Mouse (Mus musculus) neural tube, embryonic 15.5 days (tissue): Measurements from ENCODE around the gene Egfem1. TPM values are rescaled to one million over a fixed set of nuclear protein-coding genes. Genes with fewer than 3 reads are reported as not detected.

Experiments used
- ATAC-seq: fragments of 200-750 bp; cut with Nextera tagmentation; 2 replicates; pipeline ENCODE4 v1.8.0; 2017; ENCODE audit warnings: mild to moderate bottlenecking, moderate TSS enrichment, moderate library complexity; ENCODE audit not compliant: low FRiP score
- H3K27ac ChIP-seq: fragments of 300-500 bp; sonication (generic); replicated peaks from 2 replicates; pipeline ENCODE4 v1.5.1; 2015; ENCODE audit warnings: mild to moderate bottlenecking, inconsistent platforms
- H3K27me3 ChIP-seq: fragments of 300-500 bp; sonication (generic); replicated peaks from 2 replicates; pipeline ENCODE4 v1.6.1; 2015; ENCODE audit warnings: inconsistent platforms
- H3K36me3 ChIP-seq: fragments of 300-500 bp; sonication (generic); 2 replicates; pipeline ENCODE4 v1.6.1; 2015; ENCODE audit warnings: inconsistent platforms
- H3K4me1 ChIP-seq: fragments of 300-500 bp; sonication (generic); 2 replicates; pipeline ENCODE4 v1.6.1; 2015; ENCODE audit warnings: inconsistent platforms
- H3K4me2 ChIP-seq: fragments of 300-500 bp; sonication (generic); 2 replicates; pipeline ENCODE4 v1.6.1; 2015; ENCODE audit warnings: inconsistent platforms, mild to moderate bottlenecking, moderate library complexity
- H3K4me3 ChIP-seq: fragments of 300-500 bp; sonication (generic); replicated peaks from 2 replicates; pipeline ENCODE4 v1.5.1; 2015; ENCODE audit warnings: mild to moderate bottlenecking, inconsistent platforms
- H3K9ac ChIP-seq: fragments of 300-500 bp; sonication (generic); replicated peaks from 2 replicates; pipeline ENCODE4 v1.6.1; 2015; ENCODE audit warnings: mild to moderate bottlenecking, inconsistent platforms
- H3K9me3 ChIP-seq: fragments of 300-500 bp; sonication (generic); replicated peaks from 2 replicates; pipeline ENCODE4 v1.6.1; 2016; ENCODE audit warnings: inconsistent platforms
- WGBS: fragments of 180-500 bp; shearing (Covaris S2); methylation state at CpG from one replicate; pipeline ENCODE4 v1.1.7; 2015; ENCODE audit warnings: mixed read lengths; 5-methylcytosine and 5-hydroxymethylcytosine counted together
- polyA plus RNA-seq: library from polyadenylated mRNA; unstranded; fragments of >200 nt; fragmentation: Nextera tagmentation; extraction: Ambion mirVana; gene quantifications from 2 replicates; pipeline ENCODE4 v1.2.1, GENCODE M21; 2015

The Egfem1 gene
- polyA plus RNA-seq, 1 experiment from 2014 or later, result 5.1 TPM

DNA sequence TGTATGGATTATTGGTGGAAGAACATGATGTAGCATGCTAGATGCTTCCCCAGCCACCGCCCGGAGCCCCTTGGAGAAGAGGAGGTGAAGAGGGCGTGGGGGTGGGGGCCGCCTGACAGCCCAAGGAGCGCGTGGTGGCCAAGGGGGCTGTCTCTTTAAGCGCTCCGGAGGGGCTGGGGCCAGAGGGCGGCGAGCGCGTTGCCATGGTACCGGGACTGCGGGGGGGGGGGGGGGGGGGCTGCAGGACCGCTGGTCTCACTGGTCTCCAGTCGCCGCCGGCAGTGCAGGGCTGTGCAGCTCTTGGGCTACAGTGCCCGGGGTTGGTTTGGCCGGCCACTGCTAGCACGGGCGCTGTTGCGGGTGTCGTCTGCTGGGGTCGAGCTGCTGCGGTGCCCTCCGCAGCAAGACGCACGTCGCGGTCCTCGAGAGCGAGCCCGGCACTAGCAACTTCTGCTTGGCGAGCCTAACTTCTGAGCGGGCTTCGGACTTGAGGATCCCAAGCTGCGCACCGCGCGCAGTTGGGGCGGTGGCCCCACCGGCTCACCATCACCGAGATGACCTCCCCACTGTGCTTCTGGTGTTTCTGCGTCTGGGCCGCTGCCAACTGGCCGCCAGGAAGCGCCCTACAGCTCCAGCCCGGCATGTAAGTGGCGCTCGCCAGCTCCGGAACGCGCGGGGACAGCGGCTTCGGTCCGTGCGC lies 623 bp downstream of the Egfem1 start:
- ATAC-seq, result peak; percentile 87
- Histone ChIP-seq H3K9ac (peak overlapping the region; percentile 50), H3K36me3 (no peaks in the 10 kb centered on the region), H3K4me2 (peak overlapping the region; percentile 94), H3K27me3 (0 out of 2 replicates have a peak, but pooled peaks cover 4% of the 10 kb centered on the region), H3K4me1 (peaks cover 25% of the 10 kb centered on the region), H3K27ac (peak overlapping the region; percentile 74), H3K4me3 (peak overlapping the region; percentile 67), H3K9me3 (no peaks in the 10 kb centered on the region)
- 0% methylated on average over 47 of the region's 59 CpGs for WGBS

- WGBS, result 3% methylated on average over 12 of the region's 12 CpGs
- Histone ChIP-seq H3K36me3 (no peaks in the 10 kb centered on the region), H3K4me1 (peaks cover 25% of the 10 kb centered on the region), H3K27ac (peak overlapping the region; percentile 74; the same call in 1 of the 2 replicates), H3K9ac (peak overlapping the region; percentile 50), H3K9me3 (no peaks in the 10 kb centered on the region), H3K27me3 (0 out of 2 replicates have a peak, but pooled peaks cover 4% of the 10 kb centered on the region), H3K4me3 (peak overlapping the region; percentile 67), H3K4me2 (peak overlapping the region; percentile 94)
- ATAC-seq, result no peak; the same call in 1 of the 2 replicates
Observed at GRCm38 (mm10) chr3:29082996-29083350, 1.1 kb downstream of the Egfem1 start.

DNA sequence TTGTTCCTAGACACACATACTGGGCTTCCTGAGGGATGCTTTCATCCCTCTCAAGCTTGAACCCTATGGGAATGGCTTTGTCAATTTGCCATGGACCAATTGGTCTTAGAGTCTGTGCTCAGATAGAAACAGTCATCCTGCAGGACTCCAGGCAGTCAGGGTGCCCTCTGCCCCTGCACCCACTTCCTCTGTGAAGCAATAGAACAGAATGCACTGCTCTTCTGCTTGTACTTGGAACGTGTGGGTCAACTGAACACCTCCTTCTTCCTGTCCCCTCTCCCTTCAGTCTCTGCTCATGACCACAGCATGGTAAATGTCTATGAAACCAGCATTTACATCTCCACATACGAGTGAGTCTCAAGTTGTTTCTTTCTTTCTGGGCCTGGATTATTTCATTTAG lies 16.6 kb downstream of the Egfem1 start:
- no peaks in the 10 kb centered on the region for H3K4me1 ChIP-seq
- H3K4me3 ChIP-seq, result no peak overlapping the region
- ATAC-seq, result no peak
- no peaks in the 10 kb centered on the region for H3K9me3 ChIP-seq
- 78% methylated on average over 2 of the region's 2 CpGs for WGBS
- H3K36me3 ChIP-seq, result no peaks in the 10 kb centered on the region
- no peak overlapping the region for H3K9ac ChIP-seq
- no peak overlapping the region for H3K4me2 ChIP-seq
- no peaks in the 10 kb centered on the region for H3K27me3 ChIP-seq
- no peak overlapping the region for H3K27ac ChIP-seq

- no peak overlapping the region for H3K4me2 ChIP-seq
- 89% methylated on average over 3 of the region's 3 CpGs for WGBS
- H3K4me3 ChIP-seq, result no peak overlapping the region
- no peaks in the 10 kb centered on the region for H3K27me3 ChIP-seq
- no peak for ATAC-seq
- H3K9me3 ChIP-seq, result no peaks in the 10 kb centered on the region
- H3K9ac ChIP-seq, result no peak overlapping the region
- H3K27ac ChIP-seq, result no peak overlapping the region
- no peaks in the 10 kb centered on the region for H3K4me1 ChIP-seq
- H3K36me3 ChIP-seq, result no peaks in the 10 kb centered on the region
Observed at GRCm38 (mm10) chr3:29106016-29106723, 24.3 kb downstream of the Egfem1 start.

GRCm38 (mm10) chr3:29107134-29107533 lies 25.3 kb downstream of the Egfem1 start:
- Histone ChIP-seq H3K9me3 (no peaks in the 10 kb centered on the region), H3K36me3 (no peaks in the 10 kb centered on the region), H3K4me2 (no peak overlapping the region), H3K4me1 (no peaks in the 10 kb centered on the region), H3K27ac (no peak overlapping the region), H3K4me3 (no peak overlapping the region), H3K27me3 (no peaks in the 10 kb centered on the region), H3K9ac (no peak overlapping the region)
- WGBS, result 100% methylated on average over 1 of the region's 1 CpGs
- no peak for ATAC-seq

DNA sequence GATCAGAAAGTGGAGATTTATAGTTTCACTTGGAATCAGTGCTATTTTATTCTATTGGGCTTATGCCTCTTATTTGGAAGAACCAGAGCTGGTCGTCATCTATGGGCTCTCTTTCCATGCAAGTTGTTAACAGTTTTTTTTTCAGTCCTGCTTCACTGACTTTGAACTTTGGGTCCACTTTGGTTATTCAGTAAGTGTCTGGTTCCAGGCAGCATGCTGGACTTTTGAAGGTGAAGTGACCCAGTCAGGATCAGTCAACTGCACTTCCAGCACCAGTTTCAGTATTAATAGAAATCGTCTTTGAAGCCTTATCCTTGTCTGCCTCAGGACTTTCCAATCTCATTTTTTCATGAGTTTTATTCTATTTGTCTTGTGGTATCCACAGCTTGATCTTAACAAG lies 28.5 kb downstream of the Egfem1 start:
- WGBS, result 89% methylated on average over 2 of the region's 2 CpGs
- no peak overlapping the region for H3K4me3 ChIP-seq
- no peaks in the 10 kb centered on the region for H3K36me3 ChIP-seq
- no peak overlapping the region for H3K27ac ChIP-seq
- H3K27me3 ChIP-seq, result no peaks in the 10 kb centered on the region
- no peak overlapping the region for H3K9ac ChIP-seq
- no peak overlapping the region for H3K4me2 ChIP-seq
- no peaks in the 10 kb centered on the region for H3K9me3 ChIP-seq
- no peaks in the 10 kb centered on the region for H3K4me1 ChIP-seq
- no peak for ATAC-seq

GRCm38 (mm10) chr3:29114517-29114916 lies 32.7 kb downstream of the Egfem1 start:
- WGBS, result 89% methylated on average over 3 of the region's 3 CpGs

DNA sequence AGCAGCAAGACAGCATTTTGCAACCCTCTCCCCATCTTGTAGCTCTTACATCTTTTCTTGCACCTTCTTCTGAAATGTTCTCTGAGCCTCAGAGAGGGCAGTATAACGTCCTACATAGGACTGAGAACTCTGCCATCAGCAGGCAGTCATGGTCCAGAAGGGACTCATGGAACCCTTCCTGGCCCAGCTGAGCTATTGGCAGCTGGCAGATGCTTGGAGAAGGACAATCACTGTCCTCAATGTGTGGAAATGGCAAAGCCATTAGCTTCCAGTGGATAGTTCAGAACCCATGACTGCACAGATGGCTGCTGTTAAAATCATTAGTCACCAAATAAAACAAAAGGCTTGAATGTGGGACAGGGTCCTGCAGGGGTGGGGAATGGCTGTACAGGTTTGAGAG lies 35.6 kb downstream of the Egfem1 start:
- 43% methylated on average over 1 of the region's 1 CpGs for WGBS
- Histone ChIP-seq H3K4me1 (no peaks in the 10 kb centered on the region), H3K4me2 (no peak overlapping the region)

More at GRCm38 (mm10) chr3:29114517-29114916, 32.7 kb downstream of the Egfem1 start:
- Histone ChIP-seq H3K4me2 (no peak overlapping the region), H3K36me3 (no peaks in the 10 kb centered on the region), H3K4me1 (no peaks in the 10 kb centered on the region), H3K27ac (no peak overlapping the region), H3K9me3 (no peaks in the 10 kb centered on the region), H3K4me3 (no peak overlapping the region), H3K27me3 (no peaks in the 10 kb centered on the region), H3K9ac (no peak overlapping the region)
- no peak for ATAC-seq

DNA sequence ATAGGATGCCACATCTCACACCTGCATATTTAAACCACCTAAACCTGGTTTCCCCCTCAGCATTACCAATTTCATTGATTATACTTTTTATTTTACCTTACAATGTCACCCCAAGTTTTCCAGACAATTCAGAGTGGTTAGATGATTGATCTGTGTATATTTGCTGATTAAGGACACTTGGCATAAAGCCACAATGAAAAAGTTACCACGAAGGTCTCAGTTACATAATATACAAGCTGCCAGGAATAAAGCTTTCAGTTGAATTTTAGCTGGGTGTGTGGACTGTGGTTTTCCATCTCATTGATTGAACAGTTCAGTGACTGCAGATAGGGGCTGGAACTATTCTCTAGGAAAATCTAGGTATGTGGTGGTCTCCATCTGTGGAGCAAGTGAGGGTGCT lies 40.7 kb downstream of the Egfem1 start:
- ATAC-seq, result no peak
- Histone ChIP-seq H3K9me3 (no peaks in the 10 kb centered on the region), H3K4me2 (no peak overlapping the region), H3K27me3 (no peaks in the 10 kb centered on the region), H3K27ac (no peak overlapping the region), H3K36me3 (no peaks in the 10 kb centered on the region), H3K4me1 (no peaks in the 10 kb centered on the region), H3K4me3 (no peak overlapping the region), H3K9ac (no peak overlapping the region)
- WGBS, result 84% methylated on average over 1 of the region's 1 CpGs

More for the DNA sequence above, 35.6 kb downstream of the Egfem1 start:
- no peak for ATAC-seq
- no peaks in the 10 kb centered on the region for H3K9me3 ChIP-seq
- H3K36me3 ChIP-seq, result no peaks in the 10 kb centered on the region
- H3K9ac ChIP-seq, result no peak overlapping the region
- H3K4me3 ChIP-seq, result no peak overlapping the region
- H3K27ac ChIP-seq, result no peak overlapping the region
- H3K27me3 ChIP-seq, result no peaks in the 10 kb centered on the region

GRCm38 (mm10) chr3:29132054-29132931 lies 50.5 kb downstream of the Egfem1 start:
- 83% methylated on average over 2 of the region's 2 CpGs for WGBS
- peaks cover 25% of the 10 kb centered on the region for H3K4me1 ChIP-seq
- no peaks in the 10 kb centered on the region for H3K36me3 ChIP-seq
- H3K27ac ChIP-seq, result no peak overlapping the region
- no peaks in the 10 kb centered on the region for H3K9me3 ChIP-seq
- no peaks in the 10 kb centered on the region for H3K27me3 ChIP-seq
- H3K9ac ChIP-seq, result no peak overlapping the region
- no peak overlapping the region for H3K4me3 ChIP-seq
- no peak for ATAC-seq
- no peak overlapping the region for H3K4me2 ChIP-seq

- Histone ChIP-seq H3K27ac (no peak overlapping the region), H3K4me1 (peaks cover 26% of the 10 kb centered on the region), H3K9me3 (no peaks in the 10 kb centered on the region), H3K4me3 (no peak overlapping the region), H3K9ac (no peak overlapping the region), H3K36me3 (no peaks in the 10 kb centered on the region), H3K27me3 (no peaks in the 10 kb centered on the region), H3K4me2 (peak overlapping the region; percentile 44)
- WGBS, result 28% methylated on average over 11 of the region's 11 CpGs
- no peak for ATAC-seq
Observed at GRCm38 (mm10) chr3:29134509-29134908, 52.7 kb downstream of the Egfem1 start.
